Mouse (Mus musculus) heart, postnatal 0 days (tissue): Measurements from ENCODE around the gene Gm16181.
"Not testable (repeated sequence)": the region's sequence is repeated elsewhere in the genome, so short reads cannot be mapped to it uniquely, and the experiment has no call there.

Experiments used
- CTCF ChIP-seq: IDR thresholded peaks from 2 replicates; pipeline ENCODE4 v1.5.1; 2016; ENCODE audit warnings: antibody characterized with exemption, control low read depth, low read depth
- EP300 ChIP-seq: IDR thresholded peaks from 2 replicates; pipeline ENCODE4 v1.6.1; 2016; ENCODE audit warnings: antibody characterized with exemption, low read depth

DNA sequence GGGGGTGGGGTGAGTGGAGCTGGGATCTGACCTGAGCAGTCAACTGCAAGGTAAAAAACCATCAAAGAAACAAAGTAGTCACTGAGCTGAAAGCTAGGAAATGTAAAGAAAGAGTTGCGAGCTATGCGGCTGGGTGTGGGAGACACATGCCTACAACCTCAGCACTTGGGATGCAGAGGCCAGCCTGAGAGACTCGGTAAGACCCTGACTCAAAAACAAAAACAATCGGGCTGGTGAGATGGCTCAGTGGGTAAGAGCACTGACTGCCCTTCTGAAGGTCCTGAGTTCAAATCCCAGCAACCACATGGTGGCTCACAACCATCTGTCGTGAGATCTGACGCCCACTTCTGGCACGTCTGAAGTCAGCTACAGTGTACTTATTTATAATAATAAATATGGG, 13.5 kb downstream of the Gm16181 start:
- TF ChIP-seq EP300, CTCF: not testable (repeated sequence)
